Mouse (Mus musculus) cerebral cortex, adult 2 months (tissue): ENCODE measurements around the gene Rbm6.

Source experiments
- WGBS: fragments of 180-500 bp; shearing (Covaris S2); methylation state at CpG from one replicate; pipeline ENCODE4 v1.1.7; 2018; 5-methylcytosine and 5-hydroxymethylcytosine counted together

The Rbm6 gene

DNA sequence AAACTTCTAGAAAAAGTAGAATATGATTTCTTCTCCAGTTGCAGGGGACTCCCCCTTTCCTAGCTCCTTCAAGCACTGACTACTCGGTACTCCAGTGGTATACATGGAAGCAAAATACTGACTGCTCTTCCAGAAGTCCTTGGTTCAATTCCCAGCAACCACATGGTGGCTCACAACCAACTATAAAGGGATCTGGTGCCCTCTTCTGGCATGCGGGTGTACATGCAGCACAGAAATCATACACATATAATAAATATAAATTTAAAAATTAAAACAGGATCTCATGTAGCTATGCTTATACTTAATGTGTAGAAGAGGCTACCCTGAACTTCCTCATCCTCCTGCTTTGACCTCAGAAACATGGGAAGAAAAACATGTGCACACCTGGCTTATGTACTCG lies 126.4 kb downstream of the Rbm6 start:
- WGBS, result 81% methylated on average over 3 of the region's 3 CpGs

- 84% methylated on average over 6 of the region's 6 CpGs for WGBS
Observed at GRCm38 (mm10) chr9:107744061-107744460, 129.0 kb downstream of the Rbm6 start.

- WGBS, result 49% methylated on average over 4 of the region's 4 CpGs
Observed at GRCm38 (mm10) chr9:107738841-107739202, 134.2 kb downstream of the Rbm6 start.

- 16% methylated on average over 7 of the region's 7 CpGs for WGBS
Observed at GRCm38 (mm10) chr9:107738020-107738840, 134.8 kb downstream of the Rbm6 start.

DNA sequence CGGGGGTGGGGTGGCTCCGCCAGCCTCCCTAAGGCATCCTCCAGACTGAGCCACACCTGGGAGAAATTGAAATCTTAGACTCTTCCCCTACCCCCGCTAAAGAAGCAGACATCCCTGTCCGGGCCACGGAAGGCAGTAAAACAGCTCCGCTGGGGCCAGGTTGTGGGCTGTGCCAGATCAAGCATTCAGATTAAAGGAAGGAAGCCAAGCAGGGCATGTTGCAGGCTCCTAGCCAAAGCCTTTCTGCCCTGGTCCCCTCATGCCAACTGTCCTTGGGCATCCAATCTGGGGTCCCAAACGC lies 136.9 kb downstream of the Rbm6 start:
- 9% methylated on average over 7 of the region's 7 CpGs for WGBS

- 15% methylated on average over 17 of the region's 17 CpGs for WGBS
Observed at GRCm38 (mm10) chr9:107735356-107736184, 137.5 kb downstream of the Rbm6 start.

DNA sequence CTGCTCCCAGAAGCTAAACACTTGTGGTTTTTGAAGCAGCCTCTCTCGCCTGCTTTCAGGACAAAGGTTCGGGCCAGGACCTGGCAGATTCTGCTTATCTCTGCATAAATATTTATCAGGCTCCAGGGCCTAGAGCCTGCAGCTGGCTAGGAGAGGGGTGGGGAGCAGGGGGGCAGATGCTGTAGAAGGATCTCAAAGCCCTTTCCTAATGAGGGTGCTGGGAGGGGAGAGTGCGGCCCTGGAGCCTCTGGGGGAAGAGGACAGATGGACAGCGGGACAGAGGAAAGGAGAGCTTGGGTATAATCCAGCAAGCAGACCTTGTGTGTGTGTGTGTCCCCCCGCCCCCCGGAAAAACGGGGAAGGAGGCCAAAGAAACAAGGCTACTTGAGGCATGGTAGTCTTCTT lies 138.5 kb downstream of the Rbm6 start:
- WGBS, result 49% methylated on average over 7 of the region's 7 CpGs

DNA sequence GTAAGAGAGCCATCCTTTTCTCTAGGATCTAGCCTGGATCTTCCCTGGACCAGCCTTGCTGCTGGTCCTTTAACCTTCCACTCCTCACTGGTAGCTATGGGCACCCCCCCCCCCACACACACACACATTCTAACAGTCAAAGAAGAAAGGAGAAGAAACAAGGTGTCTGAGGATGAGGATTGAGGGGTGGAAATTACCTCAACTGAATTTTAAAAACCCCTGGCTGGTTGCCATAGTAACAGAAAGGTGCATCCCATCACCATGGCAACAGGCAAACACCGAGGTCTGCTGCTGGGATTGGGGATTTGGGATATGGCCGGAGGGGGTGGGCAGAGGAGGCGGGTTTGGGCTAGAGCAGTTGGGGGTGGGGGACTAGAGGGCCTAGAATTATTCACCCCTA lies 143.3 kb downstream of the Rbm6 start:
- WGBS, result 56% methylated on average over 3 of the region's 3 CpGs

DNA sequence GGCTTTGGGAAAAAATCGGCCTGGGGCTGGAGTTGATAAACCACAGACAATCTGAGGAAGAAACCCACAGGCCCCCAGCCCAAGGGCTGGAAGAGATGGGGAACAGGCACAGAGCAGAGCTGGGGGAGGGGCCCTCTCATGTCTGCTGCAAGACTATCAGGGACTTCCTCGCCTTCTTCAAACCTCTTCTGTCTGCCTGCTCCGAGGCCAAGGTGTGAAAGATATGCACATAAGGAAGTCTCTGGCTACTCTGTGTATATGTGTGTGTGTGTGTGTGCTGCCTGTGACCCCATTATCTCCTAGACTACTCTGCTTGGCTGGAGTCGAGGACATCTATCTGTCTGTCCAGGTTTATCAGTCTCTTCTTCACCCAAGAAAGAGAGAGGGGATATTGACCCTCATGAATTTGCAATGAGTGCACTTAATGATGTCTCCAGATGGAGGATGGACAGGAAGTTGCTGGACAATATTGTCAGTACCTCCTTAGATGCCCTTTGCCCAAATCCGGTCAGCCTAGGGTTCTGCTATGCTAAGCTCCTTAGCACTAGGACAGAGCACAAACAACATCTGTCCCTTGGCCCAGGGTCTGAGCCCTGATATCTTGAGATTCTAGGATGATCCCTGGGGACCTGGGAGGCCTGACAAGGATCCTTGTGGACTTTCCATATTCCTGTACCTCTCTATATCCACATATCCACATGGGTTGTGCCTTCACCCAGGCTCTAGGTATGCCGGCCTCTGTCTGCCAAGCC lies 143.9 kb downstream of the Rbm6 start:
- 86% methylated on average over 6 of the region's 6 CpGs for WGBS

GRCm38 (mm10) chr9:107727041-107727440 lies 146.0 kb downstream of the Rbm6 start:
- 63% methylated on average over 3 of the region's 3 CpGs for WGBS

GRCm38 (mm10) chr9:107724796-107725195 lies 148.2 kb downstream of the Rbm6 start:
- 95% methylated on average over 1 of the region's 1 CpGs for WGBS

GRCm38 (mm10) chr9:107723794-107724531 lies 149.1 kb downstream of the Rbm6 start:
- 6% methylated on average over 11 of the region's 11 CpGs for WGBS
